8 mouse cellular contexts compared by ENCODE assay signal in the genomic region with DNA sequence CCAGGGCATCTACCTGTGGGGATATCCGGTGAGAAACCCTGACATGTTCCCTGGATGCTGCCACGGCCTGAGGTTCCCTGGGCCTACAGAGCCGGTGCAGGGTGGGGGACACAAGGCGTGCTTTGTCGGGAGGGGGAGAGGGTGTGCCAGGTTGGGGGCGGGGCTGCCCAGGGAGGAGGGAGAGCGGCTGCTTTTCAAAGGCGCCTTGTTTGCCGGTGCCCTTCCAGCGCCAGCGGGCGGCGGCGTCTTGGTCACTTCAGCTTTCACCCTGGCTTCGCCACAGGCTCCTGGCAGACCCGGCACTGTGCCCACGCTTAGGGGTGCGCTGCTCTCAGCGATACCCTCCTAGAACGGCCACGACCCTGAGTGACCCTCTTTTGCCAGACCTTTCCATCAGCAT. TPM values are rescaled to one million over a fixed set of nuclear protein-coding genes. Genes with fewer than 3 reads are reported as not detected.
DNase-seq lines count a peak whose midpoint lies in the region; ATAC-seq lines count a peak whose summit lies in the region.

No protein-coding gene starts in this region.

- peak overlapping the region; percentile 23 for H3K4me3 ChIP-seq in neural tube, embryonic 11.5 days (ENCODE audit: low read depth, low read length)
- peak overlapping the region; percentile 29 for H3K4me3 ChIP-seq in hindbrain, embryonic 13.5 days
- peak overlapping the region; percentile 42 for H3K4me3 ChIP-seq in limb, embryonic 15.5 days
- H3K4me3 ChIP-seq in stomach, embryonic 15.5 days (replicated peaks) = peak overlapping the region; percentile 15; the same call in 1 of the 2 replicates

- DNase-seq in embryo, embryonic 11 days = peak; percentile 36
- DNase-seq in embryo, embryonic 10 days (ENCODE audit: low spot score) = no peak
- no peak for DNase-seq in neural tube, embryonic 11.5 days (ENCODE audit: low spot score)
- DNase-seq in neural tube, embryonic 10.5 days (ENCODE audit: extremely low spot score, low spot score) = no peak
- no peak for DNase-seq in ovary, postnatal 10 days (ENCODE audit: low spot score)

- ATAC-seq in neural tube, embryonic 11.5 days (ENCODE audit: insufficient read depth, low FRiP score, low TSS enrichment) = 0 out of 2 replicates have a peak, but pooled peaks have one; percentile 15
- ATAC-seq in hindbrain, embryonic 13.5 days (ENCODE audit: low FRiP score) = peak; percentile 22; the same call in 1 of the 2 replicates
- peak; percentile 41; the same call in 1 of the 2 replicates for ATAC-seq in limb, embryonic 15.5 days (ENCODE audit: insufficient number of reproducible peaks, low FRiP score, low TSS enrichment, low read depth)
- ATAC-seq in stomach, embryonic 15.5 days (ENCODE audit: insufficient read depth, low FRiP score, low read depth) = peak; percentile 15; the same call in 1 of the 2 replicates

- H3K9ac ChIP-seq in neural tube, embryonic 11.5 days (ENCODE audit: low read length) = peak overlapping the region; percentile 39
- H3K9ac ChIP-seq in hindbrain, embryonic 13.5 days = peak overlapping the region; percentile 68
- no peak overlapping the region for H3K9ac ChIP-seq in limb, embryonic 15.5 days
- H3K9ac ChIP-seq in stomach, embryonic 15.5 days = no peak overlapping the region

- no peak overlapping the region for H3K27ac ChIP-seq in neural tube, embryonic 11.5 days (ENCODE audit: low read depth, low read length)
- H3K27ac ChIP-seq in hindbrain, embryonic 13.5 days = 0 out of 2 replicates have a peak overlapping the region, but pooled peaks have one; percentile 1
- peak overlapping the region; percentile 84 for H3K27ac ChIP-seq in limb, embryonic 15.5 days
- H3K27ac ChIP-seq in stomach, embryonic 15.5 days = no peak overlapping the region

- H3K27me3 ChIP-seq in neural tube, embryonic 11.5 days (ENCODE audit: control insufficient read depth, insufficient read depth, low read length) = 0 out of 2 replicates have a peak, but pooled peaks cover 2% of the 10 kb centered on the region
- peaks cover 12% of the 10 kb centered on the region; the same call in 1 of the 2 replicates for H3K27me3 ChIP-seq in hindbrain, embryonic 13.5 days
- peaks cover 27% of the 10 kb centered on the region for H3K27me3 ChIP-seq in limb, embryonic 15.5 days
- H3K27me3 ChIP-seq in stomach, embryonic 15.5 days (replicated peaks) = 0 out of 2 replicates have a peak, but pooled peaks cover 8% of the 10 kb centered on the region

- peaks cover 12% of the 10 kb centered on the region for H3K36me3 ChIP-seq in neural tube, embryonic 11.5 days (ENCODE audit: control insufficient read depth, insufficient read depth, low read length)
- H3K36me3 ChIP-seq in hindbrain, embryonic 13.5 days = peaks cover 43% of the 10 kb centered on the region
- peaks cover 44% of the 10 kb centered on the region for H3K36me3 ChIP-seq in limb, embryonic 15.5 days
- H3K36me3 ChIP-seq in stomach, embryonic 15.5 days = peaks cover 30% of the 10 kb centered on the region

- no peaks in the 10 kb centered on the region; the same call in 1 of the 2 replicates for H3K9me3 ChIP-seq in neural tube, embryonic 11.5 days (ENCODE audit: control insufficient read depth, low read length)
- H3K9me3 ChIP-seq in hindbrain, embryonic 13.5 days = no peaks in the 10 kb centered on the region
- no peaks in the 10 kb centered on the region for H3K9me3 ChIP-seq in limb, embryonic 15.5 days
- H3K9me3 ChIP-seq in stomach, embryonic 15.5 days = no peaks in the 10 kb centered on the region

- 13% methylated on average over 20 of the region's 21 CpGs for WGBS in neural tube, embryonic 11.5 days
- 11% methylated on average over 20 of the region's 21 CpGs for whole genome bisulfite sequencing in hindbrain, embryonic 13.5 days
- WGBS in limb, embryonic 15.5 days = 16% methylated on average over 21 of the region's 21 CpGs
- WGBS in stomach, embryonic 15.5 days = 21% methylated on average over 21 of the region's 21 CpGs

- peak overlapping the region; percentile 43 for H3K4me2 ChIP-seq in neural tube, embryonic 11.5 days (ENCODE audit: low read depth)
- peak overlapping the region; percentile 54 for H3K4me2 ChIP-seq in hindbrain, embryonic 13.5 days
- peak overlapping the region; percentile 40 for H3K4me2 ChIP-seq in limb, embryonic 15.5 days
- peak overlapping the region; percentile 52 for H3K4me2 ChIP-seq in stomach, embryonic 15.5 days

- H3K4me1 ChIP-seq in neural tube, embryonic 11.5 days (ENCODE audit: control insufficient read depth, insufficient read depth, low read length) = peaks cover 32% of the 10 kb centered on the region
- peaks cover 50% of the 10 kb centered on the region for H3K4me1 ChIP-seq in hindbrain, embryonic 13.5 days (replicated peaks)
- H3K4me1 ChIP-seq in limb, embryonic 15.5 days = peaks cover 54% of the 10 kb centered on the region
- peaks cover 39% of the 10 kb centered on the region for H3K4me1 ChIP-seq in stomach, embryonic 15.5 days

RNA-seq across cellular contexts. Expression of a gene that starts 0.8 kb away (rescaled TPM):
- polyA plus RNA-seq in neural tube, embryonic 11.5 days (2014; fragmentation: Nextera tagmentation; extraction: Ambion mirVana) = 1.5 and 2.9 TPM in 2 replicates
- polyA plus RNA-seq in hindbrain, embryonic 13.5 days (2015; fragmentation: Nextera tagmentation; extraction: Ambion mirVana) = 3.2 and 3.8 TPM in 2 replicates
- 94.4 and 96.5 TPM in 2 replicates for polyA plus RNA-seq in limb, embryonic 15.5 days (2015; fragmentation: Nextera tagmentation; extraction: Ambion mirVana)
- 1.3 and 1.5 TPM in 2 replicates for polyA plus RNA-seq in stomach, embryonic 15.5 days (2015; fragmentation: Nextera tagmentation; extraction: Ambion mirVana)

RNA-seq across cellular contexts. Expression of a gene that starts 6.8 kb away (rescaled TPM):
- polyA plus RNA-seq in neural tube, embryonic 11.5 days (2014; fragmentation: Nextera tagmentation; extraction: Ambion mirVana) = 25.1 and 27.1 TPM in 2 replicates
- polyA plus RNA-seq in hindbrain, embryonic 13.5 days (2015; fragmentation: Nextera tagmentation; extraction: Ambion mirVana) = 56.8 and 59.2 TPM in 2 replicates
- 44.4 and 52.5 TPM in 2 replicates for polyA plus RNA-seq in limb, embryonic 15.5 days (2015; fragmentation: Nextera tagmentation; extraction: Ambion mirVana)
- polyA plus RNA-seq in stomach, embryonic 15.5 days (2015; fragmentation: Nextera tagmentation; extraction: Ambion mirVana) = 43.6 and 45.0 TPM in 2 replicates

RNA-seq across cellular contexts. Expression of a gene that starts 7.0 kb away (rescaled TPM):
- 89.7 and 108 TPM in 2 replicates for polyA plus RNA-seq in neural tube, embryonic 11.5 days (2014; fragmentation: Nextera tagmentation; extraction: Ambion mirVana)
- 164 and 172 TPM in 2 replicates for polyA plus RNA-seq in hindbrain, embryonic 13.5 days (2015; fragmentation: Nextera tagmentation; extraction: Ambion mirVana)
- 258 and 259 TPM in 2 replicates for polyA plus RNA-seq in limb, embryonic 15.5 days (2015; fragmentation: Nextera tagmentation; extraction: Ambion mirVana)
- 169 and 199 TPM in 2 replicates for polyA plus RNA-seq in stomach, embryonic 15.5 days (2015; fragmentation: Nextera tagmentation; extraction: Ambion mirVana)

RNA-seq across cellular contexts. Expression of a gene that starts 10.6 kb away (rescaled TPM):
- 48.1 and 52.7 TPM in 2 replicates for polyA plus RNA-seq in neural tube, embryonic 11.5 days (2014; fragmentation: Nextera tagmentation; extraction: Ambion mirVana)
- polyA plus RNA-seq in hindbrain, embryonic 13.5 days (2015; fragmentation: Nextera tagmentation; extraction: Ambion mirVana) = 62.9 and 65.0 TPM in 2 replicates
- polyA plus RNA-seq in limb, embryonic 15.5 days (2015; fragmentation: Nextera tagmentation; extraction: Ambion mirVana) = 45.0 and 50.3 TPM in 2 replicates
- polyA plus RNA-seq in stomach, embryonic 15.5 days (2015; fragmentation: Nextera tagmentation; extraction: Ambion mirVana) = 50.8 and 58.4 TPM in 2 replicates

RNA-seq across cellular contexts. Expression of a gene that starts 14.0 kb away (rescaled TPM):
- 5.2 and 8.4 TPM in 2 replicates for polyA plus RNA-seq in neural tube, embryonic 11.5 days (2014; fragmentation: Nextera tagmentation; extraction: Ambion mirVana)
- 19.2 and 21.5 TPM in 2 replicates for polyA plus RNA-seq in hindbrain, embryonic 13.5 days (2015; fragmentation: Nextera tagmentation; extraction: Ambion mirVana)
- 18.1 and 18.9 TPM in 2 replicates for polyA plus RNA-seq in limb, embryonic 15.5 days (2015; fragmentation: Nextera tagmentation; extraction: Ambion mirVana)
- polyA plus RNA-seq in stomach, embryonic 15.5 days (2015; fragmentation: Nextera tagmentation; extraction: Ambion mirVana) = 19.3 and 21.0 TPM in 2 replicates

Comparison
In these comparisons a context has a peak if more than half of its experiments do, and no peak if none do; other contexts are left out.
1. H3K27ac ChIP-seq: peak in hindbrain, embryonic 13.5 days (single experiment) and limb, embryonic 15.5 days (single experiment); none in neural tube, embryonic 11.5 days (single experiment) and stomach, embryonic 15.5 days (single experiment).
2. H3K9ac ChIP-seq: peak in neural tube, embryonic 11.5 days (single experiment) and hindbrain, embryonic 13.5 days (single experiment); none in limb, embryonic 15.5 days (single experiment) and stomach, embryonic 15.5 days (single experiment).
3. RNA of a gene that starts 0.8 kb away (polyA plus RNA-seq): 94.4 to 96.5 TPM in limb, embryonic 15.5 days; 3.2 to 3.8 TPM in hindbrain, embryonic 13.5 days, 1.5 to 2.9 TPM in neural tube, embryonic 11.5 days and 1.3 to 1.5 TPM in stomach, embryonic 15.5 days; every median in the first group is over 10 times any median in the second.
4. Peak in every context shown above with its lines, with median percentiles within 50 percentile points of each other: ATAC-seq, H3K4me2 ChIP-seq and H3K4me3 ChIP-seq.